Mouse (Mus musculus) ES-CJ7 (cell line): ENCODE measurements at regions not wholly inside any gene's neighbourhood (a gene's known extent, or its start where the extent isn't known, plus 50 kb on each side); places are given as distances from the start of the nearest gene placed in this dataset.

Source experiments
- DNase-seq: peaks from one replicate; pipeline ENCODE4 v3.0.0; 2011; ENCODE audit warnings: low read depth, low spot score

DNA sequence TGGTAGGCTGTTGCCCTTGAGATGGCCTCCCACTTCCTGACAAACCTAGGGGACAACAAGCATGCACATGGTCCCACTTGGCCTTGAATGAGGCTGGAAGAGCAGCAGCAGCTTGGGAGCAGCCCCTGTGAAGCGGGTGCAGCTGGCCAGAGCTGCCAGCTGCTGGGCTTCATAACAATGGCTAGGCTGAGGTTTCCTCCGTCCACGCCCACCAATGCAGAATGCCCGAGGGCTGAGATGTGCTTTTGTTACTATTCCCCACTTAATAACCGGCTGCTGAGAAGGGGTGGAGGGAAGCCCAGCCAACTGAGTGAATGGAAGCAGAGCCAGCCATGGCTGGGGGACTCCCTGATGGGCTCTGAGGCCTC, 202.1 kb downstream of the Sox11 start:
- peak; percentile 62 for DNase-seq

DNA sequence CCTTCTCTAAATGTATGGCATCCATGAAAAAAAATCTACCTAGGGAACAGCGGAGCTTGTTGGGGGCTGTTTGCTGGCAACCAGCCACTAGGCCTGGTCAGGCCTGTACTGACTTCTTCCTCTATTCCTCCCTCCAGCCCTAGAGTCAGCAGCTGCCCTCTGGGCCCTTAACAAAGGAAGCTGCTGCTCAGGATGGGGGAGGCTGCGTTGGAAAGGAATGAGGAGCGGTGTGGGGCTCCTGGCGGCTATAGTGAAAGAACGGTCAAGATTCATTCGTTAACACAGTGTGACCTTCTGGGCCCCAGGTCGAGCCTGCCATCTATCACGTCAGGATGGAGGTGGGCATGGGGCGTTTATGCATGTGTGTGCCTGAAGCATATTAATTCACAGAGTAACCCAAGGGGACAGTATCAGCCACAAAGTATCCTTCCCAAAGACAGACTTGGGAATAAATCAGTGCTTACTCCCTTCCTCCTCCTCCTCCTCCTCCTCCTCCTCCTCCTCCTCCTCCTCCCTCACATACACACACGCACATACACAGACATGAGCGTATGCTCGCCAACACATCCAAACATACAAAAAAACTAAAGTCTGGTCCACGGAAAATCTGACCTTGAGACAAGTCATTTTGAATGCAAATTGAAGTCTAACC, 202.6 kb downstream of the Sox11 start:
- peak; percentile 25 for DNase-seq

DNA sequence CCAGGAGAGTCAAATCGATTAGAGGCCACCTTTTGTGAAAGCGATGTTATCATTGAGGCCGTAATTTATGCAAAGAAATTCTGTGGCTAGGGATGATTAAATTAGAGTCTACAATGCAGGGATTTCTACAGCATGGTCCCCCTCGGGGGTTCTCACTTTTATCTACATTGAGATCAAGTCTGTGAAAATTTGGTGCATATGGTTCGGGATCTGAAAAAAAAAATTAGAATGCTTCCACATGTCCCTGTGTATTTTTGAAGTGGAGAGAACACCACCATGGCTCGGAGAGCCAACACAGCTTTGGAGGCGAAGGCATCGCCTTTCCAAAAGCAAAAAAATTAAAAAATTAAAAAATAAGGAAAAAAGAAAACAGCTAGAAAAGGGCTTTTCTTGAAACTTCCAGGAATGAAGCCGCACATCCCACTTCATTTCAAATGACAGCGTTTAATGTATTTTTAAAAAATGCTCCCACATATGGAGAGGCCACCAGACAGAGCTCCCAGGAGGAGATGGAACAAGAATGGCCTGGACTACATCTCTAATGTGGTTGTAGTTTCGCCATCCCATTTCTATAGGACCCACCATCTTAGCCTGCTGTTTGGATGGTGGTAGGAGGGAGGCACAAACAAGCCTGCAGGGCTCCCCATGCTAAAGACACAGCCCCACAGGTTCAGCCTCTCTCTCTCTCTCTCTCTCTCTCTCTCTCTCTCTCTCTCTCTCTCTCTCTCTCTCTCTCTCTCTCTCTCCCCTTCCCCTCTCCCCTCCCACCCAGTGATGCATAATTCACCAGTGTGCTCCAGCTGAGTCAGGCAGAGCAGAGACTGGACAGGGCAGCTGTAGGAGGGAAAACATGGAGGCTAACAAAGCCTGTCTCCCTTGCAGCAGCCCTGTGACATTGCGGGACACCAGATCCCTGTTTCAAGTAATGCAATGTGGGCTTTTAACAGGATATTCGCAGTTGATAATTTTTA, 203.4 kb downstream of the Sox11 start:
- no peak for DNase-seq

DNA sequence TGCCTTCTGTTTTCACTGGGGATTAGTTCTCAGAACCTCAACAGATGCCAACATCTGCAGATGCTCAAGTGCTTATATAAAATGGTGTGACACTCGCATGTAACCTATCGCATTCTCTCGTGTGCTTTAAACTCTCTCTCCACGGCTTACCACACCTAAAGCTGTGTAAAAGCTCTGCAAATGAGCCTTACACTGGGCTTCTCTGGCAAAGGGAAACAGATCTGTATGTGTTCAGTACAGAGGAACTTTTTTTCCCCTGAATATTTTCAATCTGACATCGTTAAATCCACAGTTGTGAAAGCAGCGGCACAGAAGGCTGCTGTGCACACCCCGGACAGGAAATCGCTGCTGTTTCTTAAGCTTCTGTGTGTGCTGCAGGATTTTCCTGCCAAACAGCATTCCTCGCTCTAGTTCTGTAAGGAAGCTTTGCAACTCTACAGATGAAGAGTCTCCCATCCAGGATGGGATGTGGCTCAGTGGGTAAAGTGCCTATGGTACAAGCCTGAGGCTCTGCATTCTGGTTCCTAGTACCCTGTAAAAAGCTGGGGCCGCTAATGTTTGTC, 206.3 kb downstream of the Sox11 start:
- DNase-seq, result no peak

GRCm38 (mm10) chr12:27130544-27130943, 211.8 kb downstream of the Sox11 start:
- DNase-seq, result no peak

DNA sequence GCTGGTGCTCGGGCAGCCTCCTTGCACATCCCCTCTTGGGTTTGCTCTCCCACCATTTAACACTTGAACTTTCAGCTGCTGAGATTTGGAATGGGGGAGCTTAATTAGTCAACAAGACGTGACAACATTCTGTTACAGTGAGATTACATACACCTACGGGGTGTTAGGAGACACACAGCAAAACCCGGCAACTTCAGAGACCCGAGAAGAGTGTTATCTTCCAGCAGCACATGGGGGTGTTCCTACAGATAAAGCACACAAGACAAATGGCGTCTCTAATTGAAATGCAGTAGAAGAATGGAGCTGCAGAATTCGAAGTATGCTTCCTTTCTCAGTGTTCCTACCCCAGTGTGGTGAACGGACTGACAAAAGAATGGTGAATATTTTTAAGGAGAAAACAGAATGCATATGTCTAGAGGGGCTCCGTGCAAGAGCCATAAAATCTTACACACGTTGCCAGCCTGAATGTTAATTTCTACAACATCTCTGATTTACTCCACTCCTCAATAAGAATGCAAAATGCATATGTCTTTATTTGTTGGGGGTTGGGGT, 215.2 kb downstream of the Sox11 start:
- no peak for DNase-seq

GRCm38 (mm10) chr12:27118581-27118980, 223.8 kb downstream of the Sox11 start:
- no peak for DNase-seq

GRCm38 (mm10) chr12:27115392-27115791, 227.0 kb downstream of the Sox11 start:
- no peak for DNase-seq

- DNase-seq, result no peak
These were observed 237.3 kb downstream of the Sox11 start for GRCm38 (mm10) chr12:27104925-27105571.

- DNase-seq, result no peak
These were observed 239.4 kb downstream of the Sox11 start for GRCm38 (mm10) chr12:27102996-27103395.

DNA sequence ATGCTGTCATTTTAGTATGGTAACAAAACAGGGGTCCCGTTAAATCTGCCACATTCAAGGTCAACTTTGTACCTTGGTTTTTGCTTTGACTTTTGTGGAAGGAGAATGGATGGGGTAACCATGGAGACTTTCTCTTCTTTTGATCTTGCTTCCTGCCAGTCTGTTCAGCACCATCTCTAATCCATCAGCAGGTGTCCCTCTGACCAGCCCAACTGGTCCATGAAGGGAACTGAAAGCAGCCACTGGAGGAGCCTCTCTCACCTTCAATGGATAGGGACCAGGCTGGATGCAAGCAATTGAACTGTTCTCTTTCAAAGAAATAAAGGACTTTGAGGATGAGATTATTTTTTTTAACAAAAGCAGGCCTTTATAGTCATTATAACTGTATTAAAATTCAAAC, 253.2 kb downstream of the Sox11 start:
- DNase-seq, result no peak

DNA sequence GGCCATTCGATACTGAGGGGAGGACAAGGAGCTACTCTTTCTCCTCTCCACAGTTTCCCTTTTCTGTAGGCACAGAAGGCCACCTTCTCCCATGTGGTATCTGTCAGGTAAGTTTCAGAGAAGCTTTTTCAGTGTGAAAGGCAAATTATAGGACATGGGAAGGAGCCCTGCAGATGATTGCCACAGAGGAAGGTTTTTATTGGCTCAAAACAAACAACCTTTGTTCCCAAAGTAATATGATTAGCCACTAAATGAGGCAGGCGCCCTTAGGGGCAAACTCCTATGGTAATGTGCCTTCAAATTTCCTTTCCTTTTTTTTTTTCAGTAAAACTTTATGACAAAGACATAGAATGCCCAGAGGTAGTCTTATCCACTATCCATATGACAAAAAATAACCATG, 256.5 kb downstream of the Sox11 start:
- DNase-seq, result no peak

- peak; percentile 37 for DNase-seq
These were observed 258.5 kb downstream of the Sox11 start for GRCm38 (mm10) chr12:27083645-27084550.

GRCm38 (mm10) chr12:27083089-27083488, 259.3 kb downstream of the Sox11 start:
- peak; percentile 96 for DNase-seq

GRCm38 (mm10) chr12:27082624-27083023, 259.8 kb downstream of the Sox11 start:
- DNase-seq, result peak; percentile 94

DNA sequence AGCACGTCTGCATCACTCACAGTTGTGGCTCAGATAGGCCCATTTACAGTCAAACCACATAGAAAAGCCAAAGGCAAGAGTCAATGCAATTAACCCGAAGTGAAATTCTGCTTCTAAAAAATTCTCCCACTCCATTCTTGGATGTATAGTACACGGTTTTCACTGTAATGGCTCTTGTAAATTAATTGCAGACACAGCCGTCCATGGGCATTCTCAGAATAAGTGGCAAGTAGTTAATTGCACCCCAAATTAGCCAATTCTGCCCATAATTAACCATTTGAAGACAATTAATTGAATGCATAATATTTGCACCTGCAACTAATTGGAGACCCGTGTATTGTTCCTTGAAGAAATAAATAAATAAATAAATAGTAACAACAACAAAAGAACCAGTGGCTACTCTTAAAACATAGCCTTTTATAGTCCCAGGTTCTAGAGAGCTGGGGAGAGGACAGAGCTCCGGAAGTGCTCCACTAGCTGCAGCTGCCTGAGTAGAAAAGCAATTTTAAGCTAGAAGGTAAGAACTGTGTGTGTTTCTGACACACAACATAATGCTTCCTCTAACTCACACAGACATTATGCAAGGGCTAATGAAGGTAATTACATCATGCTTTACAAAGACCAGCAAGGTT, 266.2 kb downstream of the Sox11 start:
- DNase-seq, result no peak

GRCm38 (mm10) chr12:27065011-27065517, 277.3 kb downstream of the Sox11 start:
- DNase-seq, result peak; percentile 71

- no peak for DNase-seq
These were observed 278.9 kb downstream of the Sox11 start for GRCm38 (mm10) chr12:27063518-27063917.

DNA sequence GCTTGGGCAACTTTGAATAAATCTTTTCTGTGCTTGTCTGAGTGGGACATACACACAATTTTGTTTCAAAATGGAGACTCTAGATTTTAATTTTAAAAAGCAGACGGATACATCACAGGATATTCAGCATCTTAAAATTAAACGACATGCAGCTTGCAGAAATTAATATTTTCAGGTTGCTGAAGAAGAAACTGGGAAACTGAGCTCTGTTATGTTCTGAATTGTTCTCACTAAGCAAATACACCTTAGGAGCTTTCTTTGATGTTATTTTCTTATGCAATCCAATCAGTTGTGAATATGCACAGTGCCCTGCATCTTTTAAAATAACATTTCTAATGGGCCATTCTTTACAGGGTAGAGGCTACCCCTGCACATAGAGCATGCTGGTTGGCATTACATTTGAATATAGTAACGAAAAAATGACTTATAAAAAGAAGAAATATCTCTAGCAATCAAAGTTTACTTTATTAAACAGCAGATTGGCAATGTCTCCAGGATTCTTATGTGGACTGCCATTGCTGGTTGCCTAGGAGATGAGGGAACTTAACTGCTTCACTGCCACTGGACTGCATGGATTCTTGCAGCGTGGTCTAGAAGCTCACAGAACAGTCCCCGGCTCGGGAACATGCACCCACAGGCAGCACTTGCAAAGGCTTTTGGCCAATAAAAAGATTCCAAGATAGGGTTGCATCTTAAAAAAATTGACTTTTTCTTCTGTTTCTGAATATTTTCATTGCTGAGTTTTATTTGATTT, 279.7 kb downstream of the Sox11 start:
- DNase-seq, result no peak
